Mouse (Mus musculus): ENCODE measurements at regions not wholly inside any gene's neighbourhood (a gene's known extent, or its start where the extent isn't known, plus 50 kb on each side); places are given as distances from the start of the nearest gene placed in this dataset.

- DNase-seq, result no peak
- intact Hi-C loops (cut with DNase I), result no loop called here
These were observed 165.1 kb upstream of the Mkln1 start for GRCm38 (mm10) chr6:31233252-31233993.

GRCm38 (mm10) chr6:31240051-31240450, 158.5 kb upstream of the Mkln1 start:
- intact Hi-C loops (cut with DNase I), result no loop called here
- no peak for DNase-seq

GRCm38 (mm10) chr6:31250526-31250925, 148.0 kb upstream of the Mkln1 start:
- intact Hi-C loops (cut with DNase I), result no loop called here
- no peak for DNase-seq

DNA sequence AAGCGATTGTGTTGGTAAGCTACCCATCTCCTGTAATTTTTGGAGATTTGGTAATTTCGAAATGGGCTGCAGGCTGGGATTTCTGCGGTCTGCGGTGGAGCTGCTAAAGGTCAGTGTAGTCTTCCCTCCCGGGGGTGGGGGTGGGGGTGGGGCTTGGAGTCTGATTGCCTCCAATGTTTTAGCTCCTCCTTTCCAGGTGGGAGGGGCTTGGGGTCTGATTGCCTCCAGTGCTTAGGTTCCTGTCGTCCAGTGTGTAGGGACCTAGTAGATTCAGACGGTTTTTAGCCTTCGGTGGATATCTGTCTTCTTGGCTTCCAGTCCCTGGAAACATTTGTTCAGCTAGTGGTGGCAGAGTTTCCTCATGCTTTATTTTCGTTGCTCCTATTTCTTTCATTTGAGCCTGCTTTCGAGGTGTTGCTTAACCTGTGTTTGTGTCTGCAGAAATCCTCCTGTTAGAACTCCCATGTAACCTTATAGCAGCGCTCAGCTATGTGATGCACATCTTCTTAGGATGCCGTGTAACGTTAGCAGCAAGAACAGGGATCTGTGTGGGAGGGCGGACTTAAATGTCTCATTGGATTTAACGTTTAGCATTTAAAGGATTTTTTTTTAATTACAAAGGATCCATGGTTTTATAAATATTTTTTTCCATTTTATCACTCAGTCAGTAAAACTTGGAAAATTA, 145.1 kb upstream of the Mkln1 start:
- intact Hi-C loops (cut with DNase I), result no loop called here
- DNase-seq, result peak in 1 of 2 experiments; percentile 19

- intact Hi-C loops (cut with DNase I), result no loop called here
- no peak for DNase-seq
These were observed 137.7 kb upstream of the Mkln1 start for GRCm38 (mm10) chr6:31260645-31261345.

- intact Hi-C loops (cut with DNase I), result loop anchor here (2.0 kb wide), 1 partner anchor 41 kb away; no protein-coding TSS in a partner anchor
- peak; percentile 50 to 63 for DNase-seq
These were observed 136.6 kb upstream of the Mkln1 start for GRCm38 (mm10) chr6:31261797-31262540.

DNA sequence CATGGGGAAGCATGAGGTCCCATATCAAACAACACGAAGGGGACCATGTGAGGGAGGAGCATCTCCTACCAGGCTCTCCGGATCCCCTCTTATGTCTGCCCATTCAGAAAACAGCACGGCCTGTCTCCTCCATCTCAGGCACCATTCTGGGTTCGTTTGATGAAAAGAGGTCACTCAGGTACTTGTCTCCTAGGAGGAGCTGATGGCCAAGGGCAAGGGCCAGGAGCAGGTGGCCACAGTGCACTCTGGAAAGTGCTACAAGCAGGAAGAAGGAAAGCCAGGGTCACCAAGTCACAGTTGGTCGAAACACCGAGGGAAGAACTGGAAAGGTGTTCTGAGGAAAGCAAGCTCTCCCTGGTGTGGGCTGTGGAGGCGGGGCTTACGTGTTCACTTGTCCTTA, 135.9 kb upstream of the Mkln1 start:
- intact Hi-C loops (cut with DNase I), result loop anchor here (2.0 kb wide), 1 partner anchor 42 kb away; no protein-coding TSS in a partner anchor
- no peak for DNase-seq

DNA sequence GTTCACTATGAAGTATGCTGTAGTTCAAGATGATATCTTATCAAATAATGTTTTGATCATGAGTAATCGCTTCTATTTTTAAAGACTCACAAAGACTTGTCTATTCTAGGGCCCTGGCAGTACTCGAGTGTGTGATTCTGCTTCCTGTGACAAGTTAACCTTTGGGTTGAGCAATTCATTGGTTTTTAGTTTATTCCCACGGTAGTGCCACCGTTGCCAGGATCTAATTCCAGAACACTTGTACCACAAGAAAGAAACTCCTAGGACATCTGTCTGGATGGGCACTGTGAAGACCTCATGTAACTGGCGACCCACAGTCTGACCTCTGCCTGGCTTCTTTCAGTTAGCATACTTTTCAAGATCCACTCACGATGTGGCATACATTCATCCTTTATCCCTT, 134.7 kb upstream of the Mkln1 start:
- DNase-seq, result no peak
- intact Hi-C loops (cut with DNase I), result loop anchor here (2.0 kb wide), 1 partner anchor 43 kb away; no protein-coding TSS in a partner anchor

DNA sequence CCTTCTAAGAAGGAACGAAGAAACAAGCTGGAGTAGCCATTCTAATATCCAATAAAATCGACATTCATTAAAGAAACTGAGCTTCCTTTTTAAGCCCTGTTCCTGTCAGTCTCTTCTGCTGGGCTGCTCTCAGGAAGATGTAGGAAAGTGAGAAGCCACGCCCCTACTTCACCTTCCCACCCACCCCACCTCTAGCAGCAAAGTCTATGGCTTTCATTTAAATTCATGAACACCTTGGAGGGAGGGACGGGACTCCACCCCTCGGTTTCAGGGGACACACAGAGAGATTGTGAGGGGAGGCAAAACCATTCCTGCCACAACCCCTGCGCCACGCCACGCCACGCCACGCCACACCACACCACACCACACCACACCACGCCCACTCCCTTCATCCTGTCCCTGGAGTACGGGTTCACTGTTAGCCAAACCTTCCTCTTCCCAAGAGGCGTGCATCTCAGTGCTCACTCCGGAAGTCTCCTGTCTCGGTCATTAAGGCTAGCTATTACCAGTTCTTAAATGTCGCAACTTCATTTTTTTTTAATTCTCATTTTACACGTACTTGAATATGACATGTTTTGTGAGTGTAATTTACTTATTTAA, 132.0 kb upstream of the Mkln1 start:
- DNase-seq, result no peak
- intact Hi-C loops (cut with DNase I), result no loop called here

DNA sequence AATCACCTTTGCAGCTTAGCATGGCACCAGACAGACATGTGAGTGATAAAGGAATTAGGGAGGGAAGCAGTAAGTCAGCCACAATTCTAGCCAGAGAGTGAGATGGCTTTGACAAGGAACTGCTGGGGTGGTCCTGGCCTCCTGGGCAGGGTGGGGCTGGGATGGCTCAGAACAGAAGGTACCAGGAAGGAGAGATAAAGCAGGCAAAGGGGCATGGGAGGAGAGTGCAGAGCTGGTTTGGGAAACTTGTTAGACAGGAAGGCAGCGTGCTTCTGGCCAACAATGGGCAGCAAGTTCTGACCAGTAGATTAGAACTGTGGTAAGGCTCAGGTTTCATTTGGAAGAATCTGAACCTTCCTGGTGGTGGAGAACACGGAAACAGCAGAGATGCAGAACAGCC, 130.5 kb upstream of the Mkln1 start:
- no peak for DNase-seq
- intact Hi-C loops (cut with DNase I), result no loop called here

DNA sequence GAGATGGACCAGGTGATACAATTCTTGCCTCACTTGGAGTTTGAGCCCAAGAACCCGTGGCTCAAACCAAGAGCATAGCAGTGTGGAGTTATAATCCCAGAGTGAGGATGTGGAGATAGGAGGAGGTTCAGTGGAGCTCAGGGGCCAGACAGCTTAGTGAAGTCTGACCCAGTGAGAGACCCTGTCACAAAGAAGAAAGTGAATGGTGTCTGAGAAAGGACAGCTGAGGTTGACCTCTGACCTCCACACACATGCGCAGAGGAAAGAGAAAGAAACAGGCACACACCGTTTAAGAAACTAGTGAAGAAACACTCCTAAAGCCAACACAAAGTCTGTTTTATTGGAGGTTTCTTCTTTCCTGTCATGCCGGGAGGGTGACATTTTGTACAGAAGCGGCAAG, 124.7 kb upstream of the Mkln1 start:
- no peak for DNase-seq
- intact Hi-C loops (cut with DNase I), result no loop called here

DNA sequence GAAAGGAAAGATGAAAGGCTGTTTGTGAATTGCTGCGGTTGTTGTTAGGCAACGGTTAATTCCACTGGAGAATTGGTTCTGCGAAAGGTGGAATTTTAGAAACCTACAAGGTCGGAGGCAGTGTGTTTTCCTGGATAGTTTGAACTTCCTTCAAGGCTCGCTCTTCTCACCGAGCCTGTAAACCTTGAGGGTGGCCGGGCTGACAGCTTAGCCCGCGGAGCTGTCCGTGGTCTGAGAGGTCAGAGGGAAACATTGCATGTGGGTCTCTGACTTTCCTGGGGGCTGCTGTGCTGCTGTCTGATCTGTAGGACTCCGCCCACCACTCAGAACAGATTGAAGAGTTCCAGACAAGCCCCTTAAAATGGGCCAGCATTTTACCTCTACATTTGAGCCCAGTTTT, 124.3 kb upstream of the Mkln1 start:
- intact Hi-C loops (cut with DNase I), result no loop called here
- no peak for DNase-seq

GRCm38 (mm10) chr6:31277792-31278191, 120.7 kb upstream of the Mkln1 start:
- no peak for DNase-seq
- intact Hi-C loops (cut with DNase I), result no loop called here

- intact Hi-C loops (cut with DNase I), result loop anchor here (1.0 kb wide), 1 partner anchor 64 kb away; no protein-coding TSS in a partner anchor
- no peak for DNase-seq
These were observed 114.6 kb upstream of the Mkln1 start for GRCm38 (mm10) chr6:31283973-31284372.

DNA sequence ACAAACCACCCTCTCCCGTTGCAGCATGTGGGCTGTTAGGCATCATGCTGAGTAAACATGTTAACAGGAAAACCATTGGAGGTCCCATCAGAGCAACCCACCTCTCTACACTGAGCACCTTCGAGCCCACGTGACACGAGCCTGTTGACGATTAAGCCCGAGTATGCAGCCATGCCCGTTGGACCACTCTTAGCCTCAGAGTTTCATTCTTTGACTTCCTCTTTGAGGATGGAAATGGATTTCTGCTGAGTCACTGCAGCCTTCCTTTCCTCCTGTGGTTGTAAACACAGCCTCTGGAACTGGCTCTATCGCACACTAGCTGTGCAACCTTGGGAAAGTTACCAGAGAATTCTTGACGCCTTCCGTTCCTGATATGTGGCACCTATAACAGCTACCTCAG, 114.1 kb upstream of the Mkln1 start:
- intact Hi-C loops (cut with DNase I), result loop anchor here (1.0 kb wide), 1 partner anchor 64 kb away; no protein-coding TSS in a partner anchor

DNA sequence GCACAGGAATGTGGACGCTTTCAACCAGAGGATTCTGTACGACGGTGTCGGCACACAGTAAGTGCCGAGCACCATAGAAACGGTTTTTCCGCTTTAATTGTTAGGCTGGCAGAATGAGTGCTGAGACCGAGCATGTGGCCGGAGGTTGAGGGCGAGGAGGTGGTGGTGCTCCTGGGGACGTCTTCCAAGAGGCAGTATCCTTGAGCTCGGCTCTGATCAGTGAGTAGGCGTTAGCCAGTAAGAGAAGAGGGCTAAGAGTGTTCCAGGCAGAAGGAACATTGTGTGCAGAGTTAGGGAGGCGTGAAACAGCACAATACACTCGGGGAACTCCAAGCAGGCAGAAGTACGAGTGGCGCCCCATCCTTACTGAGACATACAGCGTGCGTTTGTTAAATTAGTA, 113.5 kb upstream of the Mkln1 start:
- intact Hi-C loops (cut with DNase I), result no loop called here
- no peak for DNase-seq

More for the DNA sequence above, 114.1 kb upstream of the Mkln1 start:
- DNase-seq, result no peak

- no peak for DNase-seq
- intact Hi-C loops (cut with DNase I), result no loop called here
These were observed 112.4 kb upstream of the Mkln1 start for GRCm38 (mm10) chr6:31285981-31286737.

DNA sequence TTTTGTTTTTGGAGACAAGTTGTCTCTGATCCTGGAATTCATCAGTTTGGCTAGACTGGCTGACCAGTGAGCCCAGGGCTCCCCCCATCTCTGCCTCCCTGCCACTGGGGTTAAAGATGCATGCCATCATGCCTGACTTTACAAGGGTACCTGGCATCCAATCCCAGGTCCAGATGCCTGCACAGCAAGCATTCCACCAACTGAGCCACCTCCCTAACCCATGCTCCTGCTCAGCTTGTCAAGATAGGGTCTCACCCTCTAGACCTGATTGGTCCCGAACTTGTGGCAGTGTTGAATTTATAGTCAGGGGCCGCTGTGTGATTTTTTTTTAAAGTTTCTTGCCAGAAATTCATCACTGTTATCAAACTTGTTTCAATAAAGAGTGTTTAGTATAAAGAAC, 111.4 kb upstream of the Mkln1 start:
- DNase-seq, result no peak
- intact Hi-C loops (cut with DNase I), result no loop called here

DNA sequence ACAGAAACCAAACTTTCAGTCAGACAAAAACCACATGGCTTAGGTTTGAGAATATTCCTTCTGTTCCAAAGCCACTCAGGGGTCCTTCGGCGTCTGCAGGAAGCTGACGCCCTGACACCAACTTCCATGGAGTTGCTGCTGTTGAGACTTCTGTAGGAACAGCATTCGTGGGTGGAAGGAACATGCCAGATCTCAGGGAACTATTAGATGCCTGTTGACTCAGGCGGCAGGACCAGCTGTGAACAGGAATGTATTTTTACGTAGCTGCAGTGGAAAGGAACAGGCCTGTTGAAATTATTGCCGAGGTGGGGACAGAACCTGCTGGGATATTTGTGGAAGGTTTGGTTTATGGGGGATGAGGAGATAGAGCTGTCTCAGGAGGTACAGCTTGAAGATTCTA, 110.8 kb upstream of the Mkln1 start:
- intact Hi-C loops (cut with DNase I), result loop anchor here (2.0 kb wide), 1 partner anchor 25 kb away; no protein-coding TSS in a partner anchor
- no peak for DNase-seq

All from heart, postnatal 36 days (tissue).